Mouse (Mus musculus) embryonic facial prominence, embryonic 11.5 days (tissue): ENCODE results near the gene Gm45233. TPM values are rescaled to one million over a fixed set of nuclear protein-coding genes. Genes with fewer than 3 reads are reported as not detected.

Source experiments
- ATAC-seq: fragments of 200-750 bp; cut with Nextera tagmentation; replicated peaks from 2 replicates; pipeline ENCODE4 v1.8.0; 2017; ENCODE audit warnings: low read depth; ENCODE audit not compliant: insufficient number of reproducible peaks, low FRiP score, low TSS enrichment
- DNase-seq: peaks from one replicate; pipeline ENCODE4 v3.0.0-alpha.2; 2015; ENCODE audit warnings: low spot score
- H3K27ac ChIP-seq: fragments of 300-500 bp; sonication (generic); replicated peaks from 2 replicates; pipeline ENCODE4 v1.5.1; 2014; ENCODE audit warnings: mild to moderate bottlenecking, low read depth, low read length, control low read depth
- H3K27me3 ChIP-seq: fragments of 300-500 bp; sonication (generic); 2 replicates; pipeline ENCODE4 v1.6.1; 2014; ENCODE audit warnings: mild to moderate bottlenecking, low read length, moderate library complexity, mixed read lengths; ENCODE audit not compliant: control insufficient read depth, insufficient read depth
- H3K36me3 ChIP-seq: fragments of 300-500 bp; sonication (generic); replicated peaks from 2 replicates; pipeline ENCODE4 v1.6.1; 2014; ENCODE audit warnings: low read depth, mild to moderate bottlenecking, low read length, moderate library complexity, mixed read lengths; ENCODE audit not compliant: control insufficient read depth, insufficient read depth
- H3K4me1 ChIP-seq: fragments of 300-500 bp; sonication (generic); 2 replicates; pipeline ENCODE4 v1.6.1; 2014; ENCODE audit warnings: low read length, mixed read lengths; ENCODE audit not compliant: control insufficient read depth, insufficient read depth
- H3K4me2 ChIP-seq: fragments of 300-500 bp; sonication (generic); 2 replicates; pipeline ENCODE4 v1.6.1; 2014; ENCODE audit warnings: low read depth, mild to moderate bottlenecking, control low read depth, low read length, moderate library complexity
- H3K4me3 ChIP-seq: fragments of 300-500 bp; sonication (generic); 2 replicates; pipeline ENCODE4 v1.5.1; 2014; ENCODE audit warnings: low read depth, low read length, control low read depth
- H3K9ac ChIP-seq: fragments of 300-500 bp; sonication (generic); replicated peaks from 2 replicates; pipeline ENCODE4 v1.6.1; 2014; ENCODE audit warnings: mild to moderate bottlenecking, control low read depth, low read length
- H3K9me3 ChIP-seq: fragments of 300-500 bp; sonication (generic); replicated peaks from 2 replicates; pipeline ENCODE4 v1.6.1; 2016; ENCODE audit warnings: mild to moderate bottlenecking, low read length, inconsistent platforms, mixed read lengths; ENCODE audit not compliant: control insufficient read depth
- WGBS: fragments of 180-500 bp; shearing (Covaris S2); extraction: QIAGEN DNeasy Blood & Tissue Kit; methylation state at CpG from one replicate; pipeline ENCODE4 v1.1.7; 2014; 5-methylcytosine and 5-hydroxymethylcytosine counted together
- polyA plus RNA-seq: library from polyadenylated mRNA; unstranded; fragments of >200 nt; fragmentation: Nextera tagmentation; extraction: Ambion mirVana; gene quantifications from 2 replicates; pipeline ENCODE4 v1.2.1, GENCODE M21; 2014

Gene Gm45233
- polyA plus RNA-seq, 1 experiment from 2014 or later, result not detected

DNA sequence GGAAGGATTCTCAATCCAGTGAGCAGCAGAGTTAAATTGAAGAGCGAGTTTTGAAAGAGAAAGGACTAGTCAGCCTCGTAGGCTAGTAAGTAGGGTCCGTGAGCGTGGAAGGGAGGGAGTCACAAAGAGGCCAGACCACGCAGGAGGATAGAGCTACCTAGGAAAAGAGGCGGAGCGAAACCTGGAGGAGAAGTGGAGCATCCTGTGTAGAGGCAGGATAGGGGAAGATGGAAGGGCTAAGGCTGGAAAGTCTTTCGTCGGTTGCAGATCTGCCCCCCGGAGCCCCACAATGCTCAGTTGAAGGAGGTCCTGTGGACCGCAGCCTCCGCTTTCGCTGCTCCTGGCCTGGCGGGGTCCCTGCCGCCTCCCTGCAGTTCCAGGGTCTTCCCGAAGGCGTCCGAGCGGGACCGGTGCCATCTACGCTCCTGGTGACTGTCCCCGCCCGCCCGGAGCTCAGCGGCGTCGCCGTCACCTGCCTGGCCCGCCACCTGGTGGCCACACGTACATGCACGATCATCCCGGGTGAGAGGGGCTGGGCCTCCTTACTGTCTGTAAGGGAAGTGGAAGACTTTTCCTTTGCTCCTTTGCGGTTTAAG, 22.3 kb downstream of the Gm45233 start:
- WGBS, result 1% methylated on average over 32 of the region's 33 CpGs
- Histone ChIP-seq H3K9ac (peak overlapping the region; percentile 46), H3K27ac (no peak overlapping the region), H3K36me3 (no peaks in the 10 kb centered on the region), H3K27me3 (no peaks in the 10 kb centered on the region; the same call in 1 of the 2 replicates), H3K4me3 (peak overlapping the region; percentile 38), H3K4me2 (peak overlapping the region; percentile 78), H3K9me3 (no peaks in the 10 kb centered on the region), H3K4me1 (no peaks in the 10 kb centered on the region)
- peak; percentile 70 for ATAC-seq
- peak; percentile 80 for DNase-seq

DNA sequence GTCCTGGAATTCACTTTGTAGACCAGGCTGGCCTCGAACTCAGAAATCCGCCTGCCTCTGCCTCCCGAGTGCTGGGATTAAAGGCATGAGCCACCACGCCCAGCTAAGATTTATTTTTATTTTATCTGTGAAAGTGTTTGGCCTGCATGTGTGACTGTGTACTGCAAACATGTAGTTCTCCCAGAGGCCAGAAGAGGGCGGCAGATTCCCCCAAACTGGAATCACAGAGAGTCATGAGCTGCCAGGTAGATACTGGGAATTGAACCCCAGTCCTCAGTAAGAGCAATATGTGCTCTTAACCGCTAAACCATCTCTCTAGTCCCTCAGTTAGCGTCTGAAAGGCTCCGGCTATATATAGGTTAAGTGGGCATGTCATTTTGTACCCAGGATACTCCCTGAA, 26.4 kb downstream of the Gm45233 start:
- DNase-seq, result peak; percentile 40

DNA sequence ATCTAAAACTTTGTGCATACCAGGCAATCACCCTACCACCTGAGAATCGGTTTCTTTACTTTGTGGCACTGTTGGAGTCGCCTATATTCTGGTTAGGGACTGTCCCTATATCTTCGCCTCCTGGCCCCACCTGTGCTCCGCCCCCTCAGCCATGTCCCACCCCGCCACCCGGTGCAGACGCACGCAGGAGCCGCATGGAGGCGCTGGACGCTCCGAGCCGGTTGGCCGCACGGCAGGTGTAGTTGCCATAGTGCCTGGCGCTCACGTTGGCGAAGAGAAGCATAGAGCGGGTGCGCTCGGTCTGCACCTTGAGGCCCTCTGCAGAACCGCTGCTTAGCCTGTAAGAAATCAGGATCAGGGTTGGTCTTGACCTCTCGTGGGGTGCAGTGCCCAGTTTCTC, 31.8 kb downstream of the Gm45233 start:
- no peaks in the 10 kb centered on the region for H3K36me3 ChIP-seq
- no peaks in the 10 kb centered on the region for H3K9me3 ChIP-seq
- H3K27me3 ChIP-seq, result peaks cover 20% of the 10 kb centered on the region
- WGBS, result 6% methylated on average over 23 of the region's 23 CpGs
- H3K4me3 ChIP-seq, result no peak overlapping the region
- no peaks in the 10 kb centered on the region for H3K4me1 ChIP-seq
- no peak overlapping the region for H3K9ac ChIP-seq
- DNase-seq (peak; percentile 15), ATAC-seq (no peak)
- no peak overlapping the region for H3K27ac ChIP-seq
- H3K4me2 ChIP-seq, result no peak overlapping the region

More for the DNA sequence above, 26.4 kb downstream of the Gm45233 start:
- H3K4me3 ChIP-seq, result no peak overlapping the region
- no peaks in the 10 kb centered on the region for H3K36me3 ChIP-seq
- H3K4me2 ChIP-seq, result no peak overlapping the region
- no peaks in the 10 kb centered on the region for H3K4me1 ChIP-seq
- no peaks in the 10 kb centered on the region for H3K9me3 ChIP-seq
- peaks cover 2% of the 10 kb centered on the region for H3K27me3 ChIP-seq
- no peak overlapping the region for H3K9ac ChIP-seq
- 40% methylated on average over 8 of the region's 8 CpGs for WGBS
- no peak overlapping the region for H3K27ac ChIP-seq
- no peak for ATAC-seq

DNA sequence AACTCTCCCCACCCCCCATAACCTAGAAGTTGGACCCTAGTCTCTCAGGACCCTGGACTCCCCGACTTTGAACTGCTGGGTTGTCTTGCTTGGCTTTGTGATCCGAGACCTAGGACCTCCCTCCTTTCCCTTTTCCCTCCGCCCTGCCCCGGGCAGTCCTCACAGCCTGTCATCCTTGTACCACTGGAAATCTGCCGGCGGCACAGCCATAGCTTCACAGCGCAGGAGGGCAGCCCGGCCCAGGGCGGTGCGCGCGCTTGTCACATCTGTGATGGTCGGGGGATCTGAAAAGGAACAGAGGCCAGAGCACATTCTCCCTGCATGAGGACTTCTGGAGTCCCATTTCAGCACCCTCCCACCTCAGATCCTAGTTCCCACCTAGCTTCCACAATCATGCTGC, 32.4 kb downstream of the Gm45233 start:
- H3K27ac ChIP-seq, result no peak overlapping the region
- peaks cover 20% of the 10 kb centered on the region for H3K27me3 ChIP-seq
- H3K9ac ChIP-seq, result no peak overlapping the region
- H3K9me3 ChIP-seq, result no peaks in the 10 kb centered on the region
- H3K4me2 ChIP-seq, result no peak overlapping the region
- no peaks in the 10 kb centered on the region for H3K4me1 ChIP-seq
- no peak overlapping the region for H3K4me3 ChIP-seq
- peak; percentile 39 for DNase-seq
- 2% methylated on average over 13 of the region's 13 CpGs for WGBS
- ATAC-seq, result peak; percentile 20; the same call in 1 of the 2 replicates
- H3K36me3 ChIP-seq, result no peaks in the 10 kb centered on the region

DNA sequence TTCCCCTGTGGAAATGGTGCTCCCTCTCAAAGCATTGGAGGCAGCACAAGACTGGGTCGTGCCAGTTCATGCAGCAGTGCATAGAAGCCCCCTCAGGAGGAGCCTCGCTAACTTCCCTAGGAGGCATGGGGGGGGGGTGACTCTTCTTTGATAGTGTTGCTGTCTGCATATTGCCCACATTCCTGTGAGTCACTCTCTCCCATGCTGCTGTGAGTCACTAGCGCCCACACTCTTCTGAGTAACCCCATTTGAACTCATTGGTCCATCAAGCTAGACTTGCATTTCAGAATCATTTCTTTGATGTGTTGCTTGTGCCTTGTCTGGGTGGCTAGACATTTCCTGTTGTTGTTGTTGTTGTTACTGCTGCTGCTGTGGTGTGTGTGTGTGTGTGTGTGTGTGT, 37.3 kb downstream of the Gm45233 start:
- Histone ChIP-seq H3K4me1 (no peaks in the 10 kb centered on the region), H3K4me2 (no peak overlapping the region), H3K9me3 (no peaks in the 10 kb centered on the region), H3K27me3 (peaks cover 10% of the 10 kb centered on the region), H3K9ac (no peak overlapping the region), H3K27ac (no peak overlapping the region), H3K36me3 (no peaks in the 10 kb centered on the region), H3K4me3 (no peak overlapping the region)
- ATAC-seq (no peak), DNase-seq (no peak)
- 67% methylated on average over 3 of the region's 3 CpGs for WGBS

DNA sequence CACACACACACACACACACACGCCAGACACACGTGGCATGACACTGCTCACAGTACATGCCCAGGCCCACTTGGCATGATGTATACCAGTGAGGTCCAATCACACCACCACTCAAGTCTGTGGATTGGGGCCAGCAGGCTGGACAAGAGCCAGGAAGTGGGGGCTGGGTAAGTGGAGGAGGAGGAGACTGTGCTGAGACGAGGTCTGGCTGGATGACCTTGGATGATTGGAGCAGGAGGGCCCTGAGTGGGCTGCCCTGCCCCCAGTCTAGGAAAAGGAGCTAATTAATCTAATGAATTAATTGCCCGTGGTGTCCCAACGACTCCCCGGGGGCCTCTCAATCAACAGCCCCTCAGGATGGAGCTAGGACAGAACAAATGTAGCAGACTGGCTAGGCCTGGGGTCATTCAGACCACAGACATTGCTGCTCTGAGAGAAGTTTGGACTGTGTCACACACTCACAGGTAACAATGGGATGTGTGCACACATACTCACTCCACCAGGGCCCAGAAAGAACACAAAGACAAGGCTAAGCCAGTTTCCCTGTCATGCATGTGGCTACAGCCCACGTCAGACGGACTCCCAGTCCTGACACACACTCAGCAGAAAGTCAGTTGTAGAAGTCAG, 38.3 kb downstream of the Gm45233 start:
- H3K27ac ChIP-seq, result no peak overlapping the region
- 0 out of 2 replicates have a peak, but pooled peaks have one; percentile 40 for ATAC-seq
- H3K36me3 ChIP-seq, result no peaks in the 10 kb centered on the region
- WGBS, result 64% methylated on average over 8 of the region's 8 CpGs
- no peak overlapping the region for H3K4me2 ChIP-seq
- peaks cover 4% of the 10 kb centered on the region; the same call in 1 of the 2 replicates for H3K27me3 ChIP-seq
- H3K9ac ChIP-seq, result no peak overlapping the region
- H3K4me3 ChIP-seq, result no peak overlapping the region
- H3K9me3 ChIP-seq, result no peaks in the 10 kb centered on the region
- H3K4me1 ChIP-seq, result no peaks in the 10 kb centered on the region
- no peak for DNase-seq

DNA sequence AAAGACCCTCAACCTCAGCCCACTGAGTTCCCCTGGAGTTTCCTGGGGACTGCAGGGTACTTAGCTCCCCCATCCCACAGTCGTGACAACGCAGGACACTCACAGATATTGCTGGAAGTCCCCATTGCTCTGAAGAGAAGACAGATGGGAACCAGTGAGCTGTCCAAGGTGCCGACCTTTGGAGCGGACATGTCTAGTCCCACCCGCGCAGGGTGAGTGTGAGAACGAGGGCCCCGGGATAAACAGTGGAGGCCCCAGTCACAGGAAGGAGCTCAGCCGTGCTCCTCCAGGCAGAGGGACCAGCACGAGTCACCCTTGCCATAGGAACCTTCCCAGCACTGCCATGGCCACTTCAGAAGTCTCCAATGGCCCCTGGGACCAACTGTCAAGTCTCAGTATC, 39.3 kb downstream of the Gm45233 start:
- 14% methylated on average over 10 of the region's 10 CpGs for WGBS
- Histone ChIP-seq H3K36me3 (no peaks in the 10 kb centered on the region), H3K4me1 (no peaks in the 10 kb centered on the region), H3K9ac (no peak overlapping the region), H3K4me2 (no peak overlapping the region), H3K9me3 (no peaks in the 10 kb centered on the region), H3K27me3 (no peaks in the 10 kb centered on the region), H3K4me3 (no peak overlapping the region), H3K27ac (no peak overlapping the region)
- ATAC-seq (no peak), DNase-seq (peak; percentile 59)

DNA sequence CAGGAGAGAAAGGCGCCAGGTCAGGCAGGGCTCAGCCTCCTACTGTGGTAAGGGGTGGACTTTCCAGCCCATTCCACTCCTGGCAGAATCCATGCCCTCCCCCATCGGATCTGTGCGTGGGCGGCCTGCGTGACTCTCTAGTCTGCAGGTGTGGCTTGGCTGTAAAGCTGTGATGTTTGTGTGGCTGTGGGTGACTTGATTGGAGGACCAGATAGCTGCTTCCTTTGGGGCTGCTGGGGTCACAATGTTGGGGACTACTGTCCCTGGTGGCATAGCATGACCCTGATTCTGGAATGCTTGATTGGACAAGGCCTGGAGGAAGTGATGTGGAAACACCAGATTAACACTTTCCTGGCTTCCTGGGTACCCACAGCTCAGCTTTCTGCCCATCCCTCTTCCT, 44.7 kb downstream of the Gm45233 start:
- Histone ChIP-seq H3K9me3 (no peaks in the 10 kb centered on the region), H3K4me2 (no peak overlapping the region; the same call in 1 of the 2 replicates), H3K4me3 (no peak overlapping the region), H3K36me3 (no peaks in the 10 kb centered on the region), H3K4me1 (no peaks in the 10 kb centered on the region), H3K9ac (no peak overlapping the region), H3K27me3 (no peaks in the 10 kb centered on the region), H3K27ac (no peak overlapping the region)
- ATAC-seq, result no peak
- no peak for DNase-seq
- WGBS, result 30% methylated on average over 5 of the region's 5 CpGs
